Mouse (Mus musculus): Measurements from ENCODE around the gene Mgat4a. TPM values are rescaled to one million over a fixed set of nuclear protein-coding genes. Genes with fewer than 3 reads are reported as not detected.
A peak's percentile ranks its signal among the peaks of the same experiment; 100 is the strongest.

The Mgat4a gene
- polyA plus RNA-seq (2015; fragmentation: Nextera tagmentation; extraction: Ambion mirVana) = 5.7 and 6.3 TPM in 2 replicates

DNA sequence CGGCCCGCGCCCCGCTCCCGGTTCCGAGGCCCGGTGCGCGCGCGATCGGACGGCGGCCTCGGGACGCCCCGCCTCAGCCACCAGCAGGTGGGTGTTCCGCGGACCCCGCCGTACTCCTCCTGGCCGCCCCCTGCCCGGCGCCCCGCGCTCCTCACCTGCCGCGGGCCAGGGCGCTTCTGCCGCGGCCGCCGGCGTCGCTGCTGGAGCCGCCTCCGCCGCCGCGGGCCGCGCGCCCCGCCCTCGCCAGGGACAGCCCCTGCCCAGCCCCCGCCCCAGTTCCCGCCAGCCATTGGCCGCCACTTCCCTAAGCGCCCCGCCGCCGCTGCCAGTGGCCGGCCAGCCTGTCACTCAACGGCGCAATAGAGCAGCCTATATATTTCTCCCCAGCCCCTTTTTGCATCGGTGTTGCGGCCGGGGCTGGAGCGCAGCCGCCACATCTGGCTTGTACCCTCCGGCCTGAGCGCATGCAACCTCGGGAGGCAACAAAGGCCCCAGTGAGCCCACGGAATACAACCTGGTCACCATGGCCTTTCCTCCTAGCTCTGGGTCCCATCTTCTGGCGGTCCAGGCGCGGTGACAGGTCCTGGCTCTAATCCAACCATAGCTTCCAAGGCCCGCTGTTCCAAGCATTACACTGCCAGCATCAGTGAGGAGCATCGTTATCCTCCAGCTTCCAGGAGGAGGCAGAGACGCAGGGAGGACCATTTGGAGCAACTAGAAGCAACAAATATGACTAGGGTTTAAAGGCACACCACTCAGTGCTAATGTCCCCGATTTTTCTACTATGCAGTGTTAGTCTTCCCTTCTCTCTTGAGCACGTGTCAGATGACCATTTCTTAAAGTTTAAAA, at the start of gene Mgat4a:
TSS of gene Mgat4a (minus strand) at position 207 of the 849 bp plus-strand sequence.
- peak within 1 kb of the TSS; percentile 73 for H3K4me3 ChIP-seq
- 0 out of 2 replicates have a peak, but pooled peaks cover 2% of the 10 kb centered on the region for H3K4me1 ChIP-seq
- no peaks in the 10 kb centered on the region for H3K9me3 ChIP-seq
- under 1% methylated on average over 50 of the region's 72 CpGs for WGBS
- no peaks in the 10 kb centered on the region for H3K36me3 ChIP-seq
- H3K27me3 ChIP-seq = peaks cover 21% of the 10 kb centered on the region
- peak within 1 kb of the TSS; percentile 60 for H3K9ac ChIP-seq
- peak within 1 kb of the TSS; percentile 89 for H3K4me2 ChIP-seq
- H3K27ac ChIP-seq = no peak within 1 kb of the TSS
- peak; percentile 99 for ATAC-seq (ENCODE audit: borderline replicate concordance, extremely low read depth, low FRiP score, low TSS enrichment)

DNA sequence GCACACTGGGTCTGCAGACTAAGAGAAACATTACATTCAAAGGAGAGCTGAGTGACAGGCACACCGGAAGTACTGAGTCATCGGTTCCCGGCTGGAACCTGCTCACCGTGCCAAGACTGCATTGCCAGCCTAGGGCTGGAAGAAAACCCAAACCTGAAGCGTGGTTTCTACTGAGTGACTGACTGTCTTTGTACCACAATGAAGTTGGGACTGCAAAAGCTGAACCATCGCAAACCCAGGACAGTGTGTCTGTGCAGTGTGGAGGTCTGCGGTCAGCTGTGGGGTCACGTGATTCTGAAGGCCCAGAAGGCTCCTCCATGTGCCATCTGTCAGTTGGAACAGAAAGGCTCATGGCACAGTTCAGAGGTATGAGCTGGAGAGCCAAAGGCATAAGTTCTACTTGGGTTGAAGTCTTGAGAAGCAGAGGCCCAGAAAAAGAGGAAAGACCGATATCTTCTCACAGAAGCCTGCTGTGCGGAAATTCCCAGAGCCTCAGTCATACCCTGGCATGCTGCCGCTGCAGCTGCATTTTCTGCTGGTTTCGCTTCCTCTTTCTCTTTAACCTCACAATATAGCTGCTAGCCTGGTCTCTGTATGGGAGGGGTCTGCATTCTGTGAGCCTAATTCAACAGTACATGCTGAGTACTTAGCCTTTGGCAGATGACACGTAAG, 45.1 kb upstream of the Mgat4a start:
- no peak overlapping the region for H3K9ac ChIP-seq
- ATAC-seq (ENCODE audit: borderline replicate concordance, extremely low read depth, low FRiP score, low TSS enrichment) = no peak
- H3K27me3 ChIP-seq = no peaks in the 10 kb centered on the region
- H3K4me1 ChIP-seq = peaks cover 8% of the 10 kb centered on the region; the same call in 1 of the 2 replicates
- 80% methylated on average over 13 of the region's 13 CpGs for WGBS
- H3K27ac ChIP-seq = 0 out of 2 replicates have a peak overlapping the region, but pooled peaks have one; percentile 26
- H3K4me2 ChIP-seq = no peak overlapping the region
- no peak overlapping the region for H3K4me3 ChIP-seq
- no peaks in the 10 kb centered on the region for H3K36me3 ChIP-seq
- no peaks in the 10 kb centered on the region for H3K9me3 ChIP-seq

DNA sequence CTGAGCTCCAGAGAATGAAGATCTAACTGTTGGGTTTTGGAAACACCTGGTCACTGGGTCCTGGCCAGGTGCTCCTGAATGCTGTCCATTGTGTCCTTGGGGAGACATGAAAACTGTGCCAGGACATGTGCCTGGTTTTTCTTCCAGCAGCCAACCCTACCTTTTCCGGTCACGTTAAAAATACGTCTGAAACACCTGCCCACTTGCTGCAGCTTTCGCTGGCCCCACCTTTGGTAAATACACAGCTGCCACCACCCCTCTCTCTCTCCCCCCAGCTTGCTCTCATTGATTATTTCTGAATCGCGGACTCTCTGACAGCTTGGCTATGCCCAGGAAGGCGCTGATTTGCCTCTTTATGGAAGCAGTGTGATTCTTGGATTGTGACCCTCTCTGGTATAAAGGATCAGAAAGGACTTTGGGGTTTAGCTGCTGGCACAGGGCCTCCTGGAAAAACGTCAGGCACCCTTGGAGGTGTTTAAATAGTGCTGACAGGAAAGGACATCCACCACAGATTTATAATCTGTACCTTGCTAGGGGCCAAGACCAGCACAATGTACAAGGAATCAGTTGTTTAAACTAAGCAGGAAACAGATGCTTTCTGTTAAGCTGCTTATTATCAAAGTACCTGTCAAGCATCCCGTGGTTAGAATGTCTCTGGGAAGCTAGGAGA, 43.1 kb upstream of the Mgat4a start:
- H3K27ac ChIP-seq = no peak overlapping the region
- H3K4me2 ChIP-seq = no peak overlapping the region
- H3K4me1 ChIP-seq = peaks cover 8% of the 10 kb centered on the region; the same call in 1 of the 2 replicates
- no peaks in the 10 kb centered on the region for H3K36me3 ChIP-seq
- WGBS = 33% methylated on average over 9 of the region's 9 CpGs
- no peaks in the 10 kb centered on the region for H3K27me3 ChIP-seq
- no peak overlapping the region for H3K4me3 ChIP-seq
- ATAC-seq (ENCODE audit: borderline replicate concordance, extremely low read depth, low FRiP score, low TSS enrichment) = no peak
- no peaks in the 10 kb centered on the region for H3K9me3 ChIP-seq
- H3K9ac ChIP-seq = no peak overlapping the region

DNA sequence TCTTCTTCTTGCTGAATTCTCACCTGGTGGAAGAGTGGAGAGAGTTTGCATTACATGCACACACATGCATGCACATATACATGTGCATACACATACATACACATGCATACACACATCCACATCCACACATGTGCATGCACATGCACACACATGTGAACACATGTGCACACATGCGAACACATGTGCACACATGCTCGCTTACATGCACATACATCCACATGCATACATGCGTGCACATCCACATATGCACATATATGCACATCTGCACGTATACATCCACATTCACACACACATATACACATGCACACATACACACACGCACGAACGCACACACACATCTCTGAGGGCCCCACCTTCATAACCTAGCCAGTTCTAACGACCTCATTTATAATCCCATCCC, 42.4 kb upstream of the Mgat4a start:
- Histone ChIP-seq H3K9me3 (no peaks in the 10 kb centered on the region), H3K4me3 (no peak overlapping the region), H3K9ac (no peak overlapping the region), H3K27me3 (no peaks in the 10 kb centered on the region), H3K27ac (no peak overlapping the region), H3K4me1 (peaks cover 8% of the 10 kb centered on the region; the same call in 1 of the 2 replicates), H3K36me3 (no peaks in the 10 kb centered on the region), H3K4me2 (no peak overlapping the region)
- 87% methylated on average over 8 of the region's 8 CpGs for WGBS
- no peak for ATAC-seq (ENCODE audit: borderline replicate concordance, extremely low read depth, low FRiP score, low TSS enrichment)

DNA sequence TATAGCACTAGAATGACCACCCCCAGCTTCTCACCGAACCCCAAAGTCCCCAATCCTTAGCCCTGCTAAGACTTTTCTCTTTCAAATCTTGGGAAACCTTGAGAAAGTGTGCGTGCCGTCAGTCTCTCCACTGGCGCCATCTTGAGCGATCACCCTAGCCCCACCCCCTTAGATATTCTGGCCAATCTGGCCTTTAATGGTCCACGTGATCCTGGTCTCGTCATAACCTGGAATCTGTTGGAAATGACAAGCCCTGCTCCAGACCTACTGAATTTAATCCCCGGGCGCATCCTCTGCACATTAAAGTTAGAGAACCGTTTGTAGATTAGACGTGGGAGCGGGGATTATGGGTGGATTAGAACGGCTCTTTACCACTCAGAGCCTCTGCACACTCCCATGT, 38.9 kb upstream of the Mgat4a start:
- Histone ChIP-seq H3K4me3 (no peak overlapping the region), H3K4me1 (peaks cover 8% of the 10 kb centered on the region; the same call in 1 of the 2 replicates), H3K36me3 (no peaks in the 10 kb centered on the region), H3K27me3 (no peaks in the 10 kb centered on the region), H3K4me2 (no peak overlapping the region), H3K9me3 (no peaks in the 10 kb centered on the region), H3K27ac (no peak overlapping the region), H3K9ac (no peak overlapping the region)
- no peak for ATAC-seq (ENCODE audit: borderline replicate concordance, extremely low read depth, low FRiP score, low TSS enrichment)
- 90% methylated on average over 13 of the region's 13 CpGs for WGBS

DNA sequence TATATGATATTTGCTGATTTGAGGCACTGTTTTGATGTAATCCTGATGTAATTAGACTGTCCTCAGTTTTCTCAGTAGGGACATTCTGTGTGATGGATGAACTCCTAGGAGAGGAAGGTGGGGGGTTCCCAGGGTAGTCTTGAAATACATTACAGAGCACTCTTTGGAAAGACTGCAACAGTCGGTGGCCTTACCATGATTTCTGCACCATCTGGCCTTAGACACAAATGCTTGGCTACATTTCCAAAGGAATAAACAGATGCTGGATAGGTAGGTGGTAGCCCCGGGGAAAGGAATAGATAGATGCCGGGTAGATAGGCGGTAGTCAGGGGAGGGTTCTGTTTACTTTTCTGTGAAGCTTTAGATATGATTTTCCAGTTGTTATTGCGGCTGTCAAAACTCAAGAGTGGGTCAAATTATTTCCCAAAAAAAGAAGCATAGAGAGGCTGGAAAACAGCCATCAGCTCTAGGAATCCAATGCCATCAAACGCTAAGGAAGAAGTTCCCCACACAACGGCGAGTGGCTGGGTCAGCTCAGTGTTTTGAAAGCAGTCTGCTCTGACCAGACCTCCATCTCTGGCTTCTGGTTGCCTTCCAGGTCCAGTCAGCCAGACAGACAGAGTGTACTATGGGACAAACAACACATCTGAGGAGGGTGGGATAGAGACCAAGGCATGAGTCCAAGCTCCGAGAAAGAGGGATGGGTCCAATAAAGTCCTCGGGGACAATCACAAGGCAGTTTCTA, 31.9 kb upstream of the Mgat4a start:
- no peaks in the 10 kb centered on the region for H3K9me3 ChIP-seq
- no peak overlapping the region for H3K4me2 ChIP-seq
- no peaks in the 10 kb centered on the region for H3K4me1 ChIP-seq
- H3K27me3 ChIP-seq = no peaks in the 10 kb centered on the region
- ATAC-seq (ENCODE audit: borderline replicate concordance, extremely low read depth, low FRiP score, low TSS enrichment) = no peak
- no peak overlapping the region for H3K4me3 ChIP-seq
- whole genome bisulfite sequencing = 53% methylated on average over 10 of the region's 10 CpGs
- H3K36me3 ChIP-seq = no peaks in the 10 kb centered on the region
- no peak overlapping the region for H3K9ac ChIP-seq
- no peak overlapping the region for H3K27ac ChIP-seq

DNA sequence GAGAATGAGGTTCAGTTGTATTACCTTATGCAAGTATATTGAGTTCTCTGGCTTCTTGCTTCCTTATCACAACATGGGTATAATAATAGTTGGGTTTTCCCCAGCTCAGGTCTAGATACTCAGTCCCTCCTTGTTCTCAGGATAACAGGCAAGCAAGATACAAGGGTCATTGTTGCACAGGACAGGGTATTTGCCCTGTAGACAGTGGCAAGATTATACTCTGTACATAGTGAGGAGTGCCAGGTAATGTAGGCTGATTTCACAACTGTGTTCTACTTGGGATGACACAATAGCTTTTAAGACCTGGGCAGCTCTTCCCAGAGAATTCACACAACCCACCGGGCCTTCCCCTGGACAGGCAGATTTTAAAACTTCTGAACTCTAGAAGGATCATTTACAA, 27.6 kb upstream of the Mgat4a start:
- H3K9ac ChIP-seq = no peak overlapping the region
- no peaks in the 10 kb centered on the region for H3K36me3 ChIP-seq
- 90% methylated on average over 1 of the region's 1 CpGs for WGBS
- H3K4me3 ChIP-seq = no peak overlapping the region
- no peak for ATAC-seq (ENCODE audit: borderline replicate concordance, extremely low read depth, low FRiP score, low TSS enrichment)
- no peak overlapping the region for H3K4me2 ChIP-seq
- no peaks in the 10 kb centered on the region for H3K4me1 ChIP-seq
- H3K27me3 ChIP-seq = no peaks in the 10 kb centered on the region
- no peaks in the 10 kb centered on the region for H3K9me3 ChIP-seq
- no peak overlapping the region for H3K27ac ChIP-seq

DNA sequence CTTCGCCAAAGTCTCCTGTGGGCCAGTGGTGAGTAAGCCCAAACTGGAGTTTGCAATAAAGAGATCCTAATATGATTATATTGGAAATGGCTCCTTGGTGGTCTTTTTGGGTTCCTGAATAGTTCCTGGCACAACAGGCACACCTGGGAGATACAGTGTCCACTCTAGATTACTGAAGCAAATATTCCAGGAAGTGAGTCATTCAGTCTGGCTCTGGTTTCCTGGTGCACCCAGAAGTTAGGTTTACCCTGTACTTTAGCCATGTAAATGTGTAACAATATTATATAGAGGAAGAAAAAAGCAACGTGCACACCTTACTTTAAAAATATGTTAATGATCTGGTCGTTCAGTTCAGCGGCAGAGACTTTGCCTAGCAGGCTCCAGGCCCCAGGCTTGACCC, 25.9 kb upstream of the Mgat4a start:
- Histone ChIP-seq H3K4me3 (no peak overlapping the region), H3K9me3 (no peaks in the 10 kb centered on the region), H3K4me2 (no peak overlapping the region), H3K27ac (no peak overlapping the region), H3K9ac (no peak overlapping the region), H3K36me3 (no peaks in the 10 kb centered on the region), H3K27me3 (no peaks in the 10 kb centered on the region), H3K4me1 (no peaks in the 10 kb centered on the region)
- no peak for ATAC-seq (ENCODE audit: borderline replicate concordance, extremely low read depth, low FRiP score, low TSS enrichment)
- 72% methylated on average over 4 of the region's 4 CpGs for WGBS

DNA sequence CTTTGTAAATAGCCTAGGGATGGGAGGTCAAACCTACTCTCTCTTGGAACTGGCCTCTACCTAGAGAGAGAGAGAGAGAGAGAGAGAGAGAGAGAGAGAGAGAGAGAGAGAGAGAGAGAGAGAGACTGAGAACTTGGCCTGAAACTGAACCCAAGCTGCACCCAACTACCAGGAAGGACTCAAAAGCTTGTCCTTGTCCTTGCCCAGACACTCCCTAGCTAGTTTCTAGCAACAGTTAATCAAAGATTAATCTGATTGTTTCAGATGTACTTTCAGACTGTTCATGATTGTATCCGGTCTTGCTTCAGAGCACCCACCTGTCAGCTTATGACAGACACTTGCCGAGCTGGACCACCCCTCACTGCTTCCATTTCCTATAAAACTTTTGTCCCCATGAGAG, 25.5 kb upstream of the Mgat4a start:
- 67% methylated on average over 2 of the region's 2 CpGs for WGBS
- no peak for ATAC-seq (ENCODE audit: borderline replicate concordance, extremely low read depth, low FRiP score, low TSS enrichment)
- no peak overlapping the region for H3K27ac ChIP-seq
- no peaks in the 10 kb centered on the region for H3K4me1 ChIP-seq
- no peaks in the 10 kb centered on the region for H3K36me3 ChIP-seq
- H3K27me3 ChIP-seq = no peaks in the 10 kb centered on the region
- H3K4me3 ChIP-seq = no peak overlapping the region
- H3K9me3 ChIP-seq = no peaks in the 10 kb centered on the region
- H3K9ac ChIP-seq = no peak overlapping the region
- H3K4me2 ChIP-seq = no peak overlapping the region

DNA sequence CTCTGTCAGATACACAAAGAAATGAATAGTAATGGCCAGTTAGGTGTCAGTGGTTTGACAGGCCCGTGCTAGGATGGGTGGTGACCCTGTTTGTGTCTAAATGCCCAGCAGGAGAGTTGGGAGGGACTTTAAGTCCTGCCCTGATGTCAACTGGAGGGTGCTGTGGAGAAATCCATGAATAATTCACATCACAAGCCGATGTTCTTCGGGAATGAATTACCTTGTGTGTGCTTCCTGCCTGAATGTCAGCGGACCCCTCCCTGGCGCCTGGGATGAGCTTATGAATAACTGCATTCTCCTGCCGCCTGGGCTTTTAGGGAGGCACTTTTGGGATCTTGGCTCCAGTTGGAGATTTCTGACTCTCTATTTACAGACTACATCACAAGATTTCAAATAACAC, 24.6 kb upstream of the Mgat4a start:
- Histone ChIP-seq H3K9ac (no peak overlapping the region), H3K4me3 (no peak overlapping the region), H3K9me3 (no peaks in the 10 kb centered on the region), H3K36me3 (no peaks in the 10 kb centered on the region), H3K27me3 (no peaks in the 10 kb centered on the region), H3K27ac (no peak overlapping the region), H3K4me1 (no peaks in the 10 kb centered on the region), H3K4me2 (no peak overlapping the region)
- no peak for ATAC-seq (ENCODE audit: borderline replicate concordance, extremely low read depth, low FRiP score, low TSS enrichment)
- WGBS = 30% methylated on average over 6 of the region's 6 CpGs

DNA sequence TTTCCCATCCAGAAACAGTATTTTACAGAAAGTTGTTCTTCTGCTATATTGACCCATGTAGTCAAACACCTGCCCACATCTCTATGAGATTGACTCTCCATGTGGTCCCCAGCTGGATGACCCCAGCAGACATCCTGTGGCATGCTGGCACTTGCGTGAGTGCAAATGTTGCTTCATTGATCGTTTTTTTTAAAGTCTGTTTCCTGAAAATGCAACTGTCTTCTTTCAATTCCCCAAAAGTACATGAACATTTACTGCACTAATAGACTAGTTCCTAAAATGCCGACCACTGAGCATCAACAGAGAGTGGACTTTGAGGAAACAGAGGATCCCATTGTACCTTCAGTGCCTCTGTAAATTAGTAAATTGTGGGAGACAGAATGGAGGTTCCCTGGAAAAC, 21.1 kb upstream of the Mgat4a start:
- WGBS = 76% methylated on average over 3 of the region's 3 CpGs
- H3K4me3 ChIP-seq = no peak overlapping the region
- no peaks in the 10 kb centered on the region for H3K9me3 ChIP-seq
- ATAC-seq (ENCODE audit: borderline replicate concordance, extremely low read depth, low FRiP score, low TSS enrichment) = no peak
- no peak overlapping the region for H3K4me2 ChIP-seq
- no peaks in the 10 kb centered on the region for H3K27me3 ChIP-seq
- no peak overlapping the region for H3K27ac ChIP-seq
- H3K36me3 ChIP-seq = no peaks in the 10 kb centered on the region
- no peaks in the 10 kb centered on the region for H3K4me1 ChIP-seq
- H3K9ac ChIP-seq = no peak overlapping the region

Data from lung, embryonic 15.5 days (tissue).